Mouse (Mus musculus) liver, embryonic 12.5 days (tissue): ENCODE data around the gene Cbx2. TPM values are rescaled to one million over a fixed set of nuclear protein-coding genes. Genes with fewer than 3 reads are reported as not detected.
A peak's percentile ranks its signal among the peaks of the same experiment; 100 is the strongest.

Experiments
- ATAC-seq: fragments of 200-750 bp; cut with Nextera tagmentation; 2 replicates; pipeline ENCODE4 v1.8.0; 2017; ENCODE audit warnings: moderate number of reproducible peaks, mild to moderate bottlenecking, moderate library complexity
- H3K27ac ChIP-seq: fragments of 300-500 bp; sonication (generic); 2 replicates; pipeline ENCODE4 v1.5.1; 2016; ENCODE audit warnings: mild to moderate bottlenecking
- H3K27me3 ChIP-seq: fragments of 300-500 bp; sonication (generic); replicated peaks from 2 replicates; pipeline ENCODE4 v1.6.1; 2016; ENCODE audit warnings: mild to moderate bottlenecking, moderate library complexity
- H3K36me3 ChIP-seq: fragments of 300-500 bp; sonication (generic); 2 replicates; pipeline ENCODE4 v1.6.1; 2016; ENCODE audit warnings: mild to moderate bottlenecking, moderate library complexity
- H3K4me1 ChIP-seq: fragments of 300-500 bp; sonication (generic); 2 replicates; pipeline ENCODE4 v1.6.1; 2016
- H3K4me2 ChIP-seq: fragments of 300-500 bp; sonication (generic); 2 replicates; pipeline ENCODE4 v1.6.1; 2016; ENCODE audit warnings: mild to moderate bottlenecking, moderate library complexity
- H3K4me3 ChIP-seq: fragments of 300-500 bp; sonication (generic); 2 replicates; pipeline ENCODE4 v1.5.1; 2016; ENCODE audit warnings: mild to moderate bottlenecking, moderate library complexity
- H3K9ac ChIP-seq: fragments of 300-500 bp; sonication (generic); 2 replicates; pipeline ENCODE4 v1.6.1; 2016; ENCODE audit warnings: mild to moderate bottlenecking, moderate library complexity
- H3K9me3 ChIP-seq: fragments of 300-500 bp; sonication (generic); replicated peaks from 2 replicates; pipeline ENCODE4 v1.6.1; 2016; ENCODE audit warnings: mild to moderate bottlenecking, moderate library complexity
- WGBS: fragments of 180-500 bp; shearing (Covaris S2); methylation state at CpG from one replicate; pipeline ENCODE4 v1.1.7; 2016; ENCODE audit not compliant: insufficient replicate concordance; 5-methylcytosine and 5-hydroxymethylcytosine counted together
- polyA plus RNA-seq: library from polyadenylated mRNA; unstranded; fragments of >200 nt; fragmentation: Nextera tagmentation; extraction: Ambion mirVana; gene quantifications from 2 replicates; pipeline ENCODE4 v1.2.1, GENCODE M21; 2016

Gene Cbx2
- polyA plus RNA-seq, 1 experiment from 2014 or later: 8.6 TPM

DNA sequence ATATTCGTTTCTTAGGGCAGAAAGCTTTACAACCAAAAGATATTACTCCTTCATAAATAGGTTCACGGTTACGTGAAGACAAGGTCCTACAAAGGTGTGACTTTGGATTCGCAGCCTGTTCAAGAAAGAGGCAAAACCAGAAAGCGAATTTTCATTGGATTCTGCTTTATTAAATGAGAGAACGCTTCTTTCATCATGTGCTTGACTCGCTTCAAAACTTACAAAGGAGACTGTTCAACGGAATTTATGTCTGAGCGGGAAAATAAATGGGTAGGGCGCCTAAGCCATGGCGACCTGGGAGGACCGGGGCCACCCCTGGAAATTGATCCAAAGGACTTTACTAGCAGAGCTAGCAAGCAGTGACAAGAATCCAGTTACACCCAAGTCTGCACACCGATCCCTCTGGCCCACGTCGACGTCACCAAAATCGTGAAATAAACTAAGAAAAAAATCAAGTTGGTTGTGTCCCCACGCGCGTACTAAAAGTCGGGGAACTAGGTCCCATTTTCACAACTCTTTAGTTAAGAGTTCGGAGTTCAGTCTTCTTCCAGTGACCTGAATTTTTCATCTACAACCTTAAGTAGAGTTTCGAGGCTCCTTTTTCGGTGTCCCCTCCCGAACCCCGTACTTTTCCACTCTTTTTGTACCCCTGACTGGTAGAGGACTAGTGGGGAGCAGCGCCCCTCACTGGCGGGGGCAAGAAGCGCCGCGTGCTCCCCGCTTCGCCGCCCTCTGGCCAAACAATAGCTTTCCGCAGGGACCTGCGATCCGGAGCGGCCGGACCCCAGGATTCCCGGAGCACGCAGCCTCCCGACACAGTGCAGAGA, 481 bp upstream of the Cbx2 start:
- peak overlapping the region; percentile 67; the same call in 1 of the 2 replicates for H3K9ac ChIP-seq
- H3K36me3 ChIP-seq: peaks cover 9% of the 10 kb centered on the region
- no peaks in the 10 kb centered on the region for H3K9me3 ChIP-seq
- ATAC-seq: no peak
- peaks cover 90% of the 10 kb centered on the region for H3K27me3 ChIP-seq
- H3K27ac ChIP-seq: no peak overlapping the region
- peak overlapping the region; percentile 84 for H3K4me2 ChIP-seq
- H3K4me1 ChIP-seq: peaks cover 20% of the 10 kb centered on the region
- H3K4me3 ChIP-seq: peak overlapping the region; percentile 68
- WGBS: 6% methylated on average over 42 of the region's 42 CpGs

- Histone ChIP-seq H3K4me3 (peak overlapping the region; percentile 68), H3K27ac (peak overlapping the region; percentile 59; the same call in 1 of the 2 replicates), H3K9me3 (no peaks in the 10 kb centered on the region), H3K4me1 (peaks cover 20% of the 10 kb centered on the region), H3K36me3 (peaks cover 22% of the 10 kb centered on the region), H3K9ac (peak overlapping the region; percentile 67), H3K4me2 (peak overlapping the region; percentile 84), H3K27me3 (peaks cover 78% of the 10 kb centered on the region)
- 6% methylated on average over 15 of the region's 15 CpGs for WGBS
- ATAC-seq: no peak
Observed at GRCm38 (mm10) chr11:119023616-119023980, 836 bp downstream of the Cbx2 start.

- H3K27me3 ChIP-seq: peaks cover 72% of the 10 kb centered on the region
- peak overlapping the region; percentile 68 for H3K4me3 ChIP-seq
- 19% methylated on average over 7 of the region's 7 CpGs for WGBS
- H3K4me1 ChIP-seq: peaks cover 20% of the 10 kb centered on the region
- peak overlapping the region; percentile 84 for H3K4me2 ChIP-seq
- H3K9ac ChIP-seq: 0 out of 2 replicates have a peak overlapping the region, but pooled peaks have one; percentile 67
- no peak for ATAC-seq
- no peaks in the 10 kb centered on the region for H3K9me3 ChIP-seq
- H3K36me3 ChIP-seq: peaks cover 28% of the 10 kb centered on the region
- no peak overlapping the region for H3K27ac ChIP-seq
Observed at GRCm38 (mm10) chr11:119024260-119024659, 1.5 kb downstream of the Cbx2 start.

DNA sequence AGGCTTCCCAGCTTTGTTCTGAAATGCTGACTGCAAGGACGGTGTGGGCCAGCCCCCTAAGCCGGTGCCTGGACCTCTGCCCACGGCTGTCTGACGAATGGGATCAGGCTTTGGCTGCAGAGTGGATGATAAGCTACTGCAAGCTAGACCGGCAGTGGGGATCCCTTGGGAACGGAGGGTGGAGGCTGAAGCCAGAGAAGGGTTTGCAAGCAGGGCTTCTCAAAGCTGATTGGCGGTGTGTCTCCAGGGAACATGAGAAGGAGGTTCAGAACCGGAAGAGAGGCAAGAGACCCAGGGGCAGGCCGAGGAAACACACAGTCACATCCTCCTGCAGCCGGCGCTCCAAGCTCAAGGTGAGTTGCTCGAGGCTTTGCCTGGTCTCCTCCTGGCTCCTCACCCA, 3.4 kb downstream of the Cbx2 start:
- Histone ChIP-seq H3K36me3 (peaks cover 33% of the 10 kb centered on the region), H3K4me2 (no peak overlapping the region), H3K9me3 (no peaks in the 10 kb centered on the region), H3K9ac (no peak overlapping the region), H3K4me3 (no peak overlapping the region), H3K4me1 (peaks cover 25% of the 10 kb centered on the region), H3K27me3 (peaks cover 52% of the 10 kb centered on the region), H3K27ac (no peak overlapping the region)
- 61% methylated on average over 12 of the region's 12 CpGs for WGBS
- ATAC-seq: no peak

DNA sequence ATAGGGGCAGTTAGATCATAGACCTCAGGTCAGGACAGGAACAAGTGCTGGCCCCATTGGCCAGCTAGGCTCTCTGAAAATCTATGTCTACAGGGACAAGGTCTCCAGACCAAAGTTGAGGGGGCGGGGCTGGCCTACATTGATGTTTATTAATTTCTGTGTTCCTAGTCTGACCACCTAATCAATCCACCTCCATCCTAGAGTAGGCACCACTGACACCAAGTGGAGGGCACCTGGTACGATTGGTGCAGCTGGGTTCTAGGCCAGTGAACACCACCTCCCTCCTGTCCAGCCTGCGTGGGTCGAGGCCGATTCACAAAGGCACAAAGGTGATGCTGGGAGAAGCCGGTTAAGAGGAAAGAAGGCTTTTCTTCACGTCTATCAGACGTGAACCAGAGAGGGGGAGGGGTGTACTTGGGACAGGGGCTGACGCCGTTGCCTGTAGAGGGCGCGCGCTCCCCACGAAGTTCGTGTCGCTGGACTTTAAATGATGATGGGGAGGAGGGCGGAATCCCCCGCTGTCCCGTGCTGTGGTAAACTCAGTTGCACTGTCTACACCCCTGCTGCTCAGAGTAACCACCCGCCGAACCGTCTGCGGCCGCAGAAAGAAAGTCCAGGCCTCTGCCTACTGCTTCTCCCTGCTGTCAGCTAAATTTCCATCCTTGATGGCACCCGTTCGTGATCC, 11.3 kb downstream of the Cbx2 start:
- Histone ChIP-seq H3K36me3 (peaks cover 13% of the 10 kb centered on the region), H3K9me3 (no peaks in the 10 kb centered on the region), H3K9ac (no peak overlapping the region), H3K27me3 (peaks cover 73% of the 10 kb centered on the region), H3K4me3 (no peak overlapping the region), H3K27ac (no peak overlapping the region), H3K4me2 (peak overlapping the region; percentile 26), H3K4me1 (peaks cover 23% of the 10 kb centered on the region)
- ATAC-seq: 0 out of 2 replicates have a peak, but pooled peaks have one; percentile 16
- 1% methylated on average over 26 of the region's 26 CpGs for whole genome bisulfite sequencing

- Histone ChIP-seq H3K4me3 (no peak overlapping the region), H3K9ac (no peak overlapping the region), H3K27ac (no peak overlapping the region), H3K9me3 (no peaks in the 10 kb centered on the region), H3K27me3 (peaks cover 79% of the 10 kb centered on the region), H3K36me3 (peaks cover 9% of the 10 kb centered on the region), H3K4me2 (peak overlapping the region; percentile 26), H3K4me1 (peaks cover 29% of the 10 kb centered on the region)
- 7% methylated on average over 19 of the region's 19 CpGs for WGBS
- no peak for ATAC-seq
Observed at GRCm38 (mm10) chr11:119034635-119035034, 11.9 kb downstream of the Cbx2 start.

DNA sequence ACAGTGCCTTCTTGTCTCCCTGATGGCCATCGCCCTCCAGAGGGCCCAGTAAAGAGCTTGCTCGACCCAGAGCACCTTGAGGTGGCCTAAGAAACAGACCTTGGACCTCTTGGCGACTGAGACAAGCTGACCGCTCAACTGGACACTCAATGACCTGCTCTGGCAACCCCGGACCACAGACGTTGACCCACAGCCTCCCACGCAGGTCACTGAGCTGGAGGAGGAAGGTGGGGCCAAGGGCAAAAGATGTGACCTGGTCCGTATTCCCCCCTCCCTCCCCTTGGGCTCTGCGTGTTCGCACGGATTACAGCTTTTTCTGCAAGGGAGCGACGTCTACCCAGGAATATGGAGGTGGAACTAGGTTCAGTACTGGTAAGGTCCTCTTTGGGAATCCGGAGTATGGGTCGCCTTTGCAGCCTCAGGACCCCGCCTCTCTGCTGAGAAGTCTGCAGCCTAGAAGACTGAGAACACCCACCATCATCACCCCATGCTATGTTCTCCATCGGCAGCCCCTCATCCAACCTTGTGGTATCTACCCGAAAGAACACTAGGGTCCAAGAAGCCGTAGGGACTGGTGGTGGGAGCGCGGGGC, 12.4 kb downstream of the Cbx2 start:
- H3K9me3 ChIP-seq: no peaks in the 10 kb centered on the region
- no peak for ATAC-seq
- under 1% methylated on average over 21 of the region's 21 CpGs for WGBS
- peaks cover 85% of the 10 kb centered on the region for H3K27me3 ChIP-seq
- peaks cover 35% of the 10 kb centered on the region for H3K4me1 ChIP-seq
- peaks cover 8% of the 10 kb centered on the region for H3K36me3 ChIP-seq
- no peak overlapping the region for H3K4me3 ChIP-seq
- H3K4me2 ChIP-seq: no peak overlapping the region
- H3K9ac ChIP-seq: no peak overlapping the region
- H3K27ac ChIP-seq: no peak overlapping the region

DNA sequence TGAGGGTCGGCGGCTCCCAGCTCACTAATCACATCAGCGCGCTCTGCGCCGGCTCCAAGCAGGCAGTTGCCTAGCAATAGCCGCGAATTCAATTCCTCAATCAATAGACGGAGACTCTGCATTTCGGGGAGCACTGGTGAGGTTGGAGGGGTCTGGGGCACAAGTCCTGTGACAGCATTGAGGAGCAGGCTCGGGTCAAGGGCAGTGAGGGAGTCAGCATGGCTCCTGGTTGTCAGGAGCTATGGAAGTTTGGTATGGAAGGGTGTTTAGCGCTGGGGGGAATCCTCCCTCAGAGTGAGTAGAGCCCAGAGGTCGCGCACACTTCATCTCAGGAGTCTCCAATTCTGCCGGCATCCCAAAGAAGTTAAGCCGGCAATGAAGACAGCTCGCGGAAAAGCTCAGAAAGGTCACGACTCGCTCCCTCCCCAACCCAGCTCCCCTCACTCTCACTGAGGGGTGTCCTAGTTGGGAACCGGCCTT, 13.0 kb downstream of the Cbx2 start:
- no peak overlapping the region for H3K9ac ChIP-seq
- peaks cover 90% of the 10 kb centered on the region for H3K27me3 ChIP-seq
- WGBS: 3% methylated on average over 21 of the region's 21 CpGs
- H3K4me1 ChIP-seq: peaks cover 35% of the 10 kb centered on the region
- H3K9me3 ChIP-seq: no peaks in the 10 kb centered on the region
- no peak overlapping the region for H3K4me3 ChIP-seq
- no peak overlapping the region for H3K4me2 ChIP-seq
- H3K27ac ChIP-seq: no peak overlapping the region
- no peak for ATAC-seq
- H3K36me3 ChIP-seq: peaks cover 8% of the 10 kb centered on the region

DNA sequence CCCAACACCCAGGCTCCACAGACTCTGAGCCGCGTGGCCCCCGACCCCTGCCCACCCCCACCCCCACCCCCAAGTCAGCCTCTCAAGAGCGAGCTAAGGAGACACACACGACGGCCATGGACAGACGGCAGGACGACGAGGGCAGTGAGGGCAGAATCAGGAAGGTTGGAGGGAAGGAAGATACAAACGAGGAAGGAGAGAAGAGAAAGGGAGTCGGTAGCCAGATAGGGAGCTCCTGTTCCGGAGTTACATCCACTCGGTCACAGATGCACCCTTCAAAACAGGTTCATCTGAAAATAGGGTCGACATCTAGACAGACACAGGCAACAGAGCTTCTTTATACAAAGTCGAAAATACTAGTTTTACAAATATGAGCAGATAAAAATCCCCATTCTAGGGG, 13.7 kb downstream of the Cbx2 start:
- WGBS: under 1% methylated on average over 15 of the region's 15 CpGs
- Histone ChIP-seq H3K9me3 (no peaks in the 10 kb centered on the region), H3K36me3 (peaks cover 8% of the 10 kb centered on the region), H3K27ac (no peak overlapping the region), H3K27me3 (peaks cover 97% of the 10 kb centered on the region), H3K4me3 (no peak overlapping the region), H3K9ac (no peak overlapping the region), H3K4me1 (peaks cover 40% of the 10 kb centered on the region), H3K4me2 (no peak overlapping the region)
- no peak for ATAC-seq

GRCm38 (mm10) chr11:119036934-119037779, 14.4 kb downstream of the Cbx2 start:
- Histone ChIP-seq H3K4me3 (peak overlapping the region; percentile 40), H3K9me3 (no peaks in the 10 kb centered on the region), H3K9ac (no peak overlapping the region), H3K36me3 (peaks cover 8% of the 10 kb centered on the region), H3K27me3 (peaks cover 97% of the 10 kb centered on the region), H3K4me1 (peaks cover 48% of the 10 kb centered on the region), H3K4me2 (peak overlapping the region; percentile 65), H3K27ac (no peak overlapping the region)
- WGBS: 3% methylated on average over 57 of the region's 57 CpGs
- no peak for ATAC-seq

DNA sequence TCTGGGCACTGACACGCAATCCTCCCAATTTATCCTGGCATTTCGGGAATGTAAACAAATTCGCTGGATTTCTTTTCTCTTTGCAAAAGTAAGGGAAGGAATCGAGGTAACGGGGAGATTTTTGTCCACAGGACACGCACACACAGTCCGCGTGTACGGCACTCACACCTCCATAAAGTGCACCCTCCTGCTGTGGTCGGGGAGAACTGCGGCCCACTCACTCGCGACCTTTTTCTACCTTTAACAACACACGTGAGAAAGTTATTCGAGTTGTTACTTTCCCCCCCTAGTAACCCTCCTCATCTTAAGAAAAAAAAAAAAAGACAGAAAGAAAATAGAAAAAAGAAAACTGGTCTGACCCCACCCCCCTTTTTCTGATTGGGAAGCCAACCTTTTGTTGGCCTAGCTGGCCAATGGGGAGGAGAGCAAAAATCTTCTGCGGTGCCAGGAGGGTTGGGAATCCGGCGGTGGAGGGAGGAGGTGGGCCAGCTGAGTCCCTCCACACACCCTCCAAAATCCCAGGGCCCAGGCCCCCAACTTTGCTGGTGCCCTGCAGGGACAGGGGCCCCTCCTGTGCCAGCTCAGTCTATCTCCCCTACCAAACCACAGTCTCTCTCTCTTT, 15.1 kb downstream of the Cbx2 start:
- H3K4me1 ChIP-seq: peaks cover 55% of the 10 kb centered on the region
- H3K27me3 ChIP-seq: peaks cover 100% of the 10 kb centered on the region
- H3K4me2 ChIP-seq: peak overlapping the region; percentile 65
- peaks cover 8% of the 10 kb centered on the region for H3K36me3 ChIP-seq
- no peak for ATAC-seq
- no peak overlapping the region for H3K9ac ChIP-seq
- WGBS: 12% methylated on average over 18 of the region's 18 CpGs
- H3K27ac ChIP-seq: no peak overlapping the region
- no peaks in the 10 kb centered on the region for H3K9me3 ChIP-seq
- peak overlapping the region; percentile 40 for H3K4me3 ChIP-seq
